9 mouse cellular contexts compared by ENCODE assay signal in the genomic region with DNA sequence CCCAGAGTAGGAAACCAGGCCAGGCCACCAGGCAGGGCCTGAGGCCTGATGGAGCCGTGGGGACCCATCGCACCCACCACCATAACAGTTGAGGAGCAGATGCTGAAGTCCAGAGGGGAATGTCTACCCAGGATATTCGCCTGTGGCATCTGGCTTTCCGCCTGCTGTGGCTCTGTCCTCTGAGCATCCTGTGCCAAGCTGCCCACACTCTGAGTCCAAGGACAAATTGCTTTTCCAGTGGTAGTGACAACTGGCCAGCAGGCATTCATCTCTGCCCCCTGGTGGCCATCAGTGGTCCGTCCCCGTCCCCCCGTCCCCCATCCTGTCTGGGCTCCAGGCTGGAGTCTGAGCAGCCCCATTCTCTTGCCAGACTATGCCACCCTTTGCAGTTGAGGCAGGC. TPM values are rescaled to one million over a fixed set of nuclear protein-coding genes. Genes with fewer than 3 reads are reported as not detected.
DNase-seq lines count a peak whose midpoint lies in the region; ATAC-seq and TF ChIP-seq lines count a peak whose summit lies in the region.
"Had no signal": no experiment of that assay in that cellular context is flagged by ENCODE, and none has a peak within 500 bp of the region (broad histone marks: within the 10 kb centered on the region; RNA-seq: fewer than 3 reads in every experiment).

No protein-coding gene starts in this region.

- intact Hi-C loops in heart, adult 2 months (cut with DNase I): loop anchor here (1.0 kb wide), 1 partner anchor 108 kb away; no protein-coding TSS in a partner anchor

- WGBS in heart, adult 2 months: 38% methylated on average over 7 of the region's 7 CpGs
- 61% methylated on average over 7 of the region's 7 CpGs for WGBS in heart, embryonic 12.5 days
- WGBS in thymus, adult 2 months: 88% methylated on average over 7 of the region's 7 CpGs

- no peak overlapping the region for H3K4me2 ChIP-seq in heart, embryonic 12.5 days

- no peaks in the 10 kb centered on the region for H3K27me3 ChIP-seq in heart, adult 2 months (ENCODE audit: control insufficient read depth, insufficient read depth, low read length)
- no peaks in the 10 kb centered on the region for H3K27me3 ChIP-seq in heart, embryonic 12.5 days (replicated peaks)
- no peaks in the 10 kb centered on the region for H3K27me3 ChIP-seq in thymus, adult 2 months (ENCODE audit: control insufficient read depth, insufficient read depth, low read length)
- H3K27me3 ChIP-seq: Patski had no signal

- DNase-seq in heart, adult 2 months: peak; percentile 72 to 80
- DNase-seq in B cell, adult 2 months: peak; percentile 21 to 24
- peak; percentile 37 to 38 for DNase-seq in cerebellum, adult 18-20 months
- peak; percentile 32 to 49 for DNase-seq in gastrocnemius, adult 8-10 months (ENCODE audit: low spot score in 2 of 2)
- peak; percentile 83 to 89 for DNase-seq in kidney, postnatal 36 days
- peak; percentile 74 to 81 for DNase-seq in lung, postnatal 4 days
- DNase-seq in thymus, adult 2 months: peak; percentile 51

- H3K79me2 ChIP-seq in heart, adult 2 months (replicated peaks; ENCODE audit: control insufficient read depth, insufficient read depth, low read length): no peaks in the 10 kb centered on the region

- no peak overlapping the region for H3K9ac ChIP-seq in heart, adult 2 months (ENCODE audit: low read depth, low read length)
- no peak overlapping the region for H3K9ac ChIP-seq in heart, embryonic 12.5 days

- H3K36me3 ChIP-seq in heart, adult 2 months (ENCODE audit: control insufficient read depth, insufficient read depth, low read length): no peaks in the 10 kb centered on the region
- H3K36me3 ChIP-seq in heart, embryonic 12.5 days: peaks cover 37% of the 10 kb centered on the region
- no peaks in the 10 kb centered on the region for H3K36me3 ChIP-seq in thymus, adult 2 months (ENCODE audit: control insufficient read depth, insufficient read depth, low read length)

- no peak for ATAC-seq in heart, embryonic 12.5 days (ENCODE audit: insufficient number of reproducible peaks, low FRiP score)
- ATAC-seq: Patski had no signal

- TF ChIP-seq EP300 in heart, adult 2 months (IDR thresholded peaks at IDR 0.05; ENCODE audit: insufficient read depth, low read depth, low read length): peak; percentile 62; the same call in 1 of the 2 replicates

- H3K4me1 ChIP-seq in heart, adult 2 months (ENCODE audit: control insufficient read depth, insufficient read depth, low read length): peaks cover 10% of the 10 kb centered on the region
- H3K4me1 ChIP-seq in heart, embryonic 12.5 days (replicated peaks): peaks cover 17% of the 10 kb centered on the region
- no peaks in the 10 kb centered on the region for H3K4me1 ChIP-seq in thymus, adult 2 months (replicated peaks; ENCODE audit: control insufficient read depth, insufficient read depth, low read length)

- TF ChIP-seq POLR2A in heart, adult 2 months (IDR thresholded peaks at IDR 0.05; ENCODE audit: insufficient read depth, low read depth, low read length): no peak
- TF ChIP-seq POLR2A in thymus, adult 2 months (IDR thresholded peaks at IDR 0.05; ENCODE audit: control insufficient read depth, extremely low read depth, insufficient read depth, low read length, poor library complexity): no peak

- TF ChIP-seq CTCF in heart, adult 2 months (IDR thresholded peaks at IDR 0.05): peak; percentile 91
- TF ChIP-seq CTCF in thymus, adult 2 months (IDR thresholded peaks at IDR 0.05; ENCODE audit: borderline replicate concordance, control insufficient read depth, extremely low read depth, insufficient read depth, low read length, poor library complexity): peak; percentile 84

- peak overlapping the region; percentile 18; the same call in 1 of the 2 replicates for H3K27ac ChIP-seq in heart, adult 2 months
- H3K27ac ChIP-seq in heart, embryonic 12.5 days (ENCODE audit: poor library complexity, severe bottlenecking): no peak overlapping the region
- no peak overlapping the region for H3K27ac ChIP-seq in thymus, adult 2 months (ENCODE audit: control insufficient read depth, insufficient read depth, low read length)

- H3K4me3 ChIP-seq in heart, adult 2 months: no peak overlapping the region
- no peak overlapping the region for H3K4me3 ChIP-seq in heart, embryonic 12.5 days
- H3K4me3 ChIP-seq in thymus, adult 2 months (ENCODE audit: control insufficient read depth, insufficient read depth, low read length): no peak overlapping the region

- H3K9me3 ChIP-seq in heart, embryonic 12.5 days (replicated peaks): no peaks in the 10 kb centered on the region

RNA-seq across cellular contexts. Expression of gene Vill, which starts 23.0 kb away (rescaled TPM):
- under 1 TPM; 0.20 to 0.34 TPM for total RNA-seq in heart, adult 2 months (2021)
- 0.85 and 1.4 TPM in 2 replicates for polyA plus RNA-seq in heart, adult 2 months (2012; rRNA removed)
- polyA plus RNA-seq in heart, embryonic 12.5 days (2016; fragmentation: Nextera tagmentation; extraction: Ambion mirVana): 14.3 and 15.3 TPM in 2 replicates
- under 1 TPM; 0.22 to 0.54 (median 0.37) TPM for total RNA-seq in gastrocnemius, adult 8-10 months (2022)
- 6.7 and 7.9 TPM in 2 replicates for polyA plus RNA-seq in thymus, adult 2 months (2012; rRNA removed)

Comparison
In these comparisons a context has a peak if more than half of its experiments do, and no peak if none do; other contexts are left out.
1. DNase-seq: peak in every context shown above with its lines; median percentile 86 in kidney, postnatal 36 days; 78 in lung, postnatal 4 days; 76 in heart, adult 2 months; 51 in thymus, adult 2 months; 40 in gastrocnemius, adult 8-10 months; 38 in cerebellum, adult 18-20 months; 22 in B cell, adult 2 months.